Mouse (Mus musculus) liver, postnatal 0 days (tissue): Measurements from ENCODE around the gene Zfr2.

Experiments used
- CTCF ChIP-seq: sonication (generic); IDR thresholded peaks from 2 replicates; pipeline ENCODE4 v1.5.1; 2016; ENCODE audit warnings: antibody characterized with exemption, low read depth
- EP300 ChIP-seq: IDR thresholded peaks from 2 replicates; pipeline ENCODE4 v1.6.1; 2016; ENCODE audit warnings: antibody characterized with exemption, low read depth, mild to moderate bottlenecking

DNA sequence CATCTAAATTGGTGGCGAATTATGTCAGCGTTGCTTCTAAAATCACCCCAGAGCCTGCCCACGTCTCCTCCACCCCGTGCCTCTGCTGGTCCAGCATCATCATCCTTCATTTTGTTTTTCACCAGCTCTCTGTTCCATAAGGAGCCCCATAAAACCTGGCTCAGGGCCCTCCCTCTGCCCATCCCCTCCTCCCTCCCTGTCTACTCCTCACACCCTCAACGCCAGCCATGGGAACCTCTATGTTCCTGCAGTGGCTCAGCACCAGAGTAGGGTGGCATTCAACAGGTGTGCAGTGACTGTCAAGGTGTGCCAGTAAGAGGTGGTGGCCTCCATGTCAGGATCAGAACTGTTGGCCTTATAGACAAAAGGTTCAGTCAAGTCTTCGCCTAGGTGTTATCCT, 62.2 kb downstream of the Zfr2 start:
- TF ChIP-seq CTCF (no peak), EP300 (no peak)
